In genomic region chr12:80271806-80272205, GRCm38 (mm10) we compare ENCODE assay signal across 30 mouse cellular contexts. TPM values are rescaled to one million over a fixed set of nuclear protein-coding genes. Genes with fewer than 3 reads are reported as not detected.
A peak's percentile ranks its signal among the peaks of the same experiment; 100 is the strongest.
DNase-seq lines count a peak whose midpoint lies in the region; ATAC-seq and TF ChIP-seq lines count a peak whose summit lies in the region.
"Had no signal": no experiment of that assay in that cellular context is flagged by ENCODE, and none has a peak within 500 bp of the region (broad histone marks: within the 10 kb centered on the region; RNA-seq: fewer than 3 reads in every experiment).

No protein-coding gene starts in this region.

- no peak for DNase-seq in heart, postnatal 0 days (ENCODE audit: low spot score)
- peak; percentile 46 for DNase-seq in ZHBTc4 (ENCODE audit: low read depth, low spot score)
- DNase-seq in thymus, adult 2 months: peak; percentile 74
- DNase-seq in thymus, postnatal 4 days: peak; percentile 75
- no peak for DNase-seq in embryo, embryonic 9.5 days (ENCODE audit: extremely low spot score)
- DNase-seq in cerebellum, adult 18-20 months: no peak
- DNase-seq in midbrain, postnatal 0 days (ENCODE audit: low spot score): no peak
- DNase-seq: adrenal gland, postnatal 36 days; cerebellum, postnatal 10 days; gastrocnemius, postnatal 36 days; heart, postnatal 10 days; kidney, postnatal 36 days; layer of hippocampus, adult 9-11 months; liver; lung, postnatal 36 days; midbrain, embryonic 14.5 days; retina, postnatal 1 day; right cerebral cortex, postnatal 4 days had no signal

- H3K4me1 ChIP-seq in heart, postnatal 0 days (ENCODE audit: control insufficient read depth, insufficient read depth): peaks cover 20% of the 10 kb centered on the region
- peaks cover 22% of the 10 kb centered on the region for H3K4me1 ChIP-seq in heart, embryonic 11.5 days (ENCODE audit: control insufficient read depth, insufficient read depth, low read length)
- H3K4me1 ChIP-seq in thymus, adult 2 months (replicated peaks; ENCODE audit: control insufficient read depth, insufficient read depth, low read length): peaks cover 60% of the 10 kb centered on the region
- H3K4me1 ChIP-seq in midbrain, postnatal 0 days (ENCODE audit: insufficient read depth, low read length): no peaks in the 10 kb centered on the region

- H3K4me3 ChIP-seq in heart, postnatal 0 days (ENCODE audit: low read depth, low read length): no peak overlapping the region
- H3K4me3 ChIP-seq in heart, embryonic 11.5 days (ENCODE audit: low read depth, low read length): no peak overlapping the region
- no peak overlapping the region for H3K4me3 ChIP-seq in thymus, adult 2 months (ENCODE audit: control insufficient read depth, insufficient read depth, low read length)
- no peak overlapping the region for H3K4me3 ChIP-seq in midbrain, postnatal 0 days (ENCODE audit: low read depth, low read length)
- H3K4me3 ChIP-seq: forebrain, embryonic 10.5 days; hindbrain, embryonic 10.5 days; kidney, embryonic 15.5 days; limb, embryonic 10.5 days; liver, embryonic 15.5 days; lung, embryonic 15.5 days; neural tube, embryonic 13.5 days had no signal

- H3K9ac ChIP-seq in heart, postnatal 0 days (replicated peaks; ENCODE audit: low read depth, low read length): no peak overlapping the region
- no peak overlapping the region for H3K9ac ChIP-seq in heart, embryonic 11.5 days (ENCODE audit: low read depth, low read length)
- H3K9ac ChIP-seq in midbrain, postnatal 0 days (replicated peaks; ENCODE audit: low read length, poor library complexity, severe bottlenecking): no peak overlapping the region
- H3K9ac ChIP-seq: kidney, embryonic 15.5 days; liver, embryonic 15.5 days; lung, embryonic 15.5 days; neural tube, embryonic 13.5 days had no signal

- H3K27me3 ChIP-seq in heart, postnatal 0 days (ENCODE audit: control insufficient read depth, insufficient read depth, low read length): no peaks in the 10 kb centered on the region
- no peaks in the 10 kb centered on the region for H3K27me3 ChIP-seq in heart, embryonic 11.5 days (ENCODE audit: control insufficient read depth, insufficient read depth, low read length)
- no peaks in the 10 kb centered on the region for H3K27me3 ChIP-seq in thymus, adult 2 months (ENCODE audit: control insufficient read depth, insufficient read depth, low read length)
- no peaks in the 10 kb centered on the region for H3K27me3 ChIP-seq in midbrain, postnatal 0 days (ENCODE audit: insufficient read depth, low read length)
- H3K27me3 ChIP-seq: kidney, embryonic 15.5 days; liver, embryonic 15.5 days; lung, embryonic 15.5 days; neural tube, embryonic 13.5 days had no signal

- no peak overlapping the region for H3K4me2 ChIP-seq in heart, postnatal 0 days (ENCODE audit: low read depth, low read length)
- no peak overlapping the region for H3K4me2 ChIP-seq in heart, embryonic 11.5 days
- H3K4me2 ChIP-seq in midbrain, postnatal 0 days (ENCODE audit: low read depth, low read length, poor library complexity, severe bottlenecking): no peak overlapping the region
- H3K4me2 ChIP-seq: kidney, embryonic 15.5 days; liver, embryonic 15.5 days; lung, embryonic 15.5 days; neural tube, embryonic 13.5 days had no signal

- no peak for TF ChIP-seq EP300 in heart, postnatal 0 days (IDR thresholded peaks at IDR 0.05; ENCODE audit: low read depth)

- TF ChIP-seq CTCF in heart, postnatal 0 days (IDR thresholded peaks at IDR 0.05; ENCODE audit: low read depth): no peak
- no peak for TF ChIP-seq CTCF in thymus, adult 2 months (IDR thresholded peaks at IDR 0.05; ENCODE audit: borderline replicate concordance, control insufficient read depth, extremely low read depth, insufficient read depth, low read length, poor library complexity)
- TF ChIP-seq CTCF in midbrain, postnatal 0 days (IDR thresholded peaks at IDR 0.05): no peak

- H3K9me3 ChIP-seq in heart, postnatal 0 days (replicated peaks; ENCODE audit: control insufficient read depth, low read length): no peaks in the 10 kb centered on the region
- H3K9me3 ChIP-seq in heart, embryonic 11.5 days (replicated peaks; ENCODE audit: control insufficient read depth, low read length): no peaks in the 10 kb centered on the region
- H3K9me3 ChIP-seq in midbrain, postnatal 0 days (ENCODE audit: low read length): no peaks in the 10 kb centered on the region
- H3K9me3 ChIP-seq: forebrain, embryonic 10.5 days; heart, embryonic 10.5 days; hindbrain, embryonic 10.5 days; kidney, embryonic 15.5 days; limb, embryonic 10.5 days; liver, embryonic 15.5 days; lung, embryonic 15.5 days; neural tube, embryonic 13.5 days had no signal

- peak overlapping the region; percentile 7; the same call in 1 of the 2 replicates for H3K27ac ChIP-seq in heart, postnatal 0 days (ENCODE audit: low read depth)
- H3K27ac ChIP-seq in heart, embryonic 11.5 days (ENCODE audit: low read depth, low read length): no peak overlapping the region
- H3K27ac ChIP-seq in thymus, adult 2 months (ENCODE audit: control insufficient read depth, insufficient read depth, low read length): peak overlapping the region; percentile 99
- no peak overlapping the region for H3K27ac ChIP-seq in midbrain, postnatal 0 days (ENCODE audit: low read depth, low read length)
- H3K27ac ChIP-seq: hindbrain, embryonic 10.5 days; liver, embryonic 15.5 days; neural tube, embryonic 13.5 days had no signal

- WGBS in heart, postnatal 0 days: 67% methylated on average over 5 of the region's 5 CpGs
- WGBS in heart, embryonic 11.5 days (ENCODE audit: insufficient replicate concordance): 33% methylated on average over 5 of the region's 5 CpGs
- WGBS in thymus, adult 2 months: 7% methylated on average over 5 of the region's 5 CpGs
- 43% methylated on average over 5 of the region's 5 CpGs for WGBS in midbrain, postnatal 0 days

- no peaks in the 10 kb centered on the region for H3K36me3 ChIP-seq in heart, postnatal 0 days (replicated peaks; ENCODE audit: control insufficient read depth, insufficient read depth, low read length)
- no peaks in the 10 kb centered on the region for H3K36me3 ChIP-seq in heart, embryonic 11.5 days (ENCODE audit: control insufficient read depth, insufficient read depth, low read length)
- H3K36me3 ChIP-seq in thymus, adult 2 months (ENCODE audit: control insufficient read depth, insufficient read depth, low read length): no peaks in the 10 kb centered on the region
- no peaks in the 10 kb centered on the region for H3K36me3 ChIP-seq in midbrain, postnatal 0 days (ENCODE audit: insufficient read depth, low read length)
- H3K36me3 ChIP-seq: forebrain, embryonic 10.5 days; heart, embryonic 10.5 days; hindbrain, embryonic 10.5 days; kidney, embryonic 15.5 days; limb, embryonic 10.5 days; liver, embryonic 15.5 days; lung, embryonic 15.5 days; neural tube, embryonic 13.5 days had no signal

- TF ChIP-seq POLR2A in thymus, adult 2 months (IDR thresholded peaks at IDR 0.05; ENCODE audit: control insufficient read depth, extremely low read depth, insufficient read depth, low read length, poor library complexity): no peak

- ATAC-seq in heart, postnatal 0 days (ENCODE audit: insufficient read depth, low read depth): no peak
- no peak for ATAC-seq in heart, embryonic 11.5 days (replicated peaks; ENCODE audit: insufficient number of reproducible peaks, low FRiP score, low TSS enrichment)
- no peak for ATAC-seq in midbrain, postnatal 0 days (ENCODE audit: low FRiP score)
- ATAC-seq: forebrain, embryonic 16.5 days; hindbrain, embryonic 16.5 days; intestine, postnatal 0 days had no signal

RNA-seq across cellular contexts. Expression of gene Actn1, which starts 11.6 kb away (rescaled TPM):
- 53.0 and 85.3 TPM in 2 replicates for total RNA-seq in heart, postnatal 0 days (2014; rRNA removed; ENCODE audit: low replicate concordance)
- polyA plus RNA-seq in heart, postnatal 0 days (2015; fragmentation: Nextera tagmentation; extraction: Ambion mirVana): 13.8 and 15.7 TPM in 2 replicates
- polyA plus RNA-seq in heart, embryonic 11.5 days (2014; fragmentation: Nextera tagmentation; extraction: Ambion mirVana): 53.2 and 54.1 TPM in 2 replicates
- 153 and 158 TPM in 2 replicates for polyA plus RNA-seq in thymus, adult 2 months (2012; rRNA removed)
- 17.1 and 18.0 TPM in 2 replicates for total RNA-seq in midbrain, postnatal 0 days (2014; rRNA removed)
- polyA plus RNA-seq in midbrain, postnatal 0 days (2015; fragmentation: Nextera tagmentation; extraction: Ambion mirVana): 6.2 and 7.4 TPM in 2 replicates

Comparison
In these comparisons a context has a peak if more than half of its experiments do, and no peak if none do; other contexts are left out.
1. H3K27ac ChIP-seq: peak in heart, postnatal 0 days (single experiment) and thymus, adult 2 months (single experiment); none in heart, embryonic 11.5 days (single experiment) and midbrain, postnatal 0 days (single experiment).
2. DNase-seq: peak in ZHBTc4 (single experiment), thymus, adult 2 months (single experiment) and thymus, postnatal 4 days (single experiment); none in heart, postnatal 0 days (single experiment), embryo, embryonic 9.5 days (single experiment), cerebellum, adult 18-20 months (0 of 2) and midbrain, postnatal 0 days (single experiment).